Mouse (Mus musculus) T-cell, adult 2 months (primary cell): ENCODE data around the gene Slc38a6.
A peak's percentile ranks its signal among the peaks of the same experiment; 100 is the strongest.

Experiments
- DNase-seq: peaks from one replicate; pipeline ENCODE4 v3.0.0; 2022; ENCODE audit warnings: low spot score

Slc38a6 gene

GRCm38 (mm10) chr12:73357311-73357710 is 70.7 kb downstream of the Slc38a6 start:
- DNase-seq = no peak

GRCm38 (mm10) chr12:73357736-73358135 is 71.2 kb downstream of the Slc38a6 start:
- no peak for DNase-seq

- no peak for DNase-seq
Observed at GRCm38 (mm10) chr12:73358640-73359039, 72.1 kb downstream of the Slc38a6 start.

GRCm38 (mm10) chr12:73359520-73359919 is 72.9 kb downstream of the Slc38a6 start:
- DNase-seq = no peak

DNA sequence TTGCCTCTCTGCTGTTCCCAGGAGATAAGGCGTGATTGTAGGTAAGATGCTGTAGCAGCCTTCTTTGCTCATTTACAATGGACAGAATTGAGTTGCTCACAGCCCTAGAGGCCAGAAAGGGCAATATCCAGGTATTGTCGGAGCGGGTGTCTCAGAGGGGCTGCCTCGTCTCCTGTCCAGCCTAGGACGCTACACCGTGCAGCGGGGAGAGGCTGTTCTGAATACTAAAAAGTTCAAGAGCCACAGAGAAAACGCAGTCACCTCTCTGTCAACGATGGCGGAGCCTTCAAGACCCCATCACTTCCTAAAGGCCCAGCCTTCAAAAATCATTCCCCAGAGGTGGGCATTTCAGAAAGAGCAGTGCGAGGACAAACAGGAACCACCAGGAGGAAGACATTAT is 74.6 kb downstream of the Slc38a6 start:
- no peak for DNase-seq

DNA sequence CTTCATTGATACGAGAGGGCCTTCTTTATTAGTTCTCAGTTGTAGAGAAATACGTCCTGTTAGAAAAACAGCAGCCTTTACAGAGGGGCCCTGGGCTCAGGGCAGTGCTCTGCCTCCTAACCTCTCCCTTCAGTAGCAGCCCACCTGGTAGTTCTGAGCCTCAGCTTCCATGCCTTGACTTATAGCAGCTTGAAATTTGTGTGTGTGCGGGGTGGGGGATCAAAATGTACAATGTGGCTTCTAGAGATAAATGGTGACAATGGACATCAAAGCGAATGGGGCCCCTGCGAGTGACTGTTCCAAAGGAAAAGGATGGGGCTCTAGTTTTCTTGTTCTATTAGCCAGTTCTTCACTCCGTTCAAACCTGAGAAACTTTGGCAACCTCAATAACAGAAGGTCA is 76.8 kb downstream of the Slc38a6 start:
- no peak for DNase-seq

- DNase-seq = no peak
Observed at GRCm38 (mm10) chr12:73363956-73364355, 77.4 kb downstream of the Slc38a6 start.

DNA sequence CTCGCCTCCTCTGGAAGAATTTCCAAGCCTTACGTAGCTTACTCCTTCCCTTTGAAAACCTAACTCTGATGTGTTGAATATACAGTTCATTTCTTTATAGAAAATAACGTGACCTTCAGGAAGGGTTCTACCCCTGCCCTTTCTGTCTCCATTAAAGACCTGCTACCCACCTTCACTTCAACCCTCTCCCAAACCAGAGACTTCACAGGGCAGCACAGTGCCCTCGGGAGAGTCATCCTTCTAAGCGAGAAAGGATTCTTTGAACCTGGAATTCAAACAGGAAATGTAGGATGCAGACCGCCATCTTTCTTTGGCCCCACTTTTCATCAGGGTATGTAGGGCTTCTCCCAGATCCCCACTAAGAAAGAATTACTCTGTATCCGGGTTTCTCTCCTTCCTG is 80.0 kb downstream of the Slc38a6 start:
- DNase-seq = no peak

DNA sequence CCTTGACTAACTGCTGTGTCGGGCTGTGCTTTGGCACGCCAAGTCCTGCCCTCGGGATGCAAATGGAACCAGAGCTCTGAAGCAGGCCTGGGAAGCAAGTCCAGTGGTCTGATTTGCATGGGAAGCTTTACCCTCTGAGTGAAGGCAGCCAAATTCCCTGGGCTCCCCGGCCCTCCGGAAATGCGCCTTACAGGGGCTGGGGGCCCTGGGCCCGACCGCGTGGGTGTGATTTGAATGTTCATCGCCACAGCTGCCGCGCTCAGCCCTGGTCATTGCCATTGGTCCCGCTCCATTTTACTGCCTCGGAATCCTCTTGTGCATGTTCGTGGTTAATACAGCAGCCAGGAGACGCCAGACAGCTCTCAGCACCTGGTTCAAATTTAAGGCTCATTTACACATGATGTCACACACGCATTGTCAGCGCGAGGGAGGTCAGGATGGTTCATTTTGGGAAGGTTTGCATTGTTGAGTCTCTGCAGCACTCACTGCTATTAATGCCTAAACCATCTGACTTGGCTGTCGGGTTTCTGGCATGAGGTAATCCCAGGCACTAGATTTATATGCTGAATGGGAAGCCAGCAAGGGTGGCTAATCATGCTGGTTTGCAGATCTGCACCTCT is 81.0 kb downstream of the Slc38a6 start:
- no peak for DNase-seq

DNA sequence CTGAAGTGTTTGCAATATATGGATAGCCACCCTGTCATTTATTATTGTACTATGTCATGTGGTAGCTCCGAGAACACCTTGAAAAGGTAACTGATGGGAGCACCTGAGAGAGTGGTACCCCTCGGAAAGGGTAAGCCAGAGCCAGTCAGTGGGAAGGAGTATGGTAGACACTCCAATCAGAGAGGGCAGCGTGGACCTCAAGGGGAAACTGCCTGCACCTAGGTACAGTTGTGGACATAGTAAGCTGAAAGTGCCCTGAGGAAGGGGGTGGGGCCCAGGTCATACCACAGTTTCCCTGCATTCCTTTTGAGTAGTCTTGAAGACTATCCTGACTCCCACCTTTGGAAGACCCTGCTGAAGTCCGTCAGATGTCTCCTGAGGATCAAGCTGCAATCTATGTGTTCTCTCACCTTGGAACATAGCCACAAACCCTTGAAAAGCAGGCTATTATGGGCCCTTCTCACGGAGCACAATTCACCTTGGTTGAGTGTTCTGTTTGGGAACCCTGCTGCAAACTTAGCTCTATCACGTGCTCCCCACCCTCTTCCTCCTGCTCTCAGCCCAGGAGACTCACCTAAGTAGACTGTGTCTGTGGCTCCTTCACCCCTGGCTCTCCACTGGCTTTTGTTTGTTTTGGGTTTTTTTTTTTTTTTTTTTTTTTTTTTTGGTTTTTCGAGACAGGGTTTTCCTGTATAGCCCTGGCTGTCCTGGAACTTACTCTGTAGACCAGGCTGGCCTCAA is 82.5 kb downstream of the Slc38a6 start:
- DNase-seq = no peak

DNA sequence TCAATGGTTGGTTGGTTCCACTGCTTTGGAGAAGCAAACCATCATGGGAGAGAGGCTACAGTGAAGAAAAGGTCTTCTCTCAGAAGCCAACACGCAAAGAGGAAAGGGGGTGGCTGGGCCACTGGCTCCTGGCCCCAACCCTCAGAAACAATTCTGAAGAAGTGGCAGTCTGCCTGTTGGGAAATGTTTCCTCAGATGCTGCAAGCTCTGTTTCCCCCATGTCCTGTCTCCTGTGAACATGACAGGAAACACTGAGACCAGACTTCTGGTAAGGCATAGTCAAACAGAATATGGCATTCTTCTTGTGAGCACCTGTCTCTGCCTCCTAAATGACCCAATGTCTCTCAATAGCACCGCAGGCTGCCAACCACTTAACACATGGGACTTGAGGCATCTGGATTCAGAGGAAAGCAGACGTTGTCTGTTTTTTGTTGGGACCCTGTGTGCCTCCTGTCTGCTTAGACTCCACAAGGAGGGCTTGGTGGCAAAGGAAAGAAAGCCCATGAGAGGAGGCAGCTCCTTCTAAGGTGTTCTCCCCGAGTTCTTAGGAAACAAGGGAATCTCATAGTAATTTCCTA is 83.9 kb downstream of the Slc38a6 start:
- no peak for DNase-seq

DNA sequence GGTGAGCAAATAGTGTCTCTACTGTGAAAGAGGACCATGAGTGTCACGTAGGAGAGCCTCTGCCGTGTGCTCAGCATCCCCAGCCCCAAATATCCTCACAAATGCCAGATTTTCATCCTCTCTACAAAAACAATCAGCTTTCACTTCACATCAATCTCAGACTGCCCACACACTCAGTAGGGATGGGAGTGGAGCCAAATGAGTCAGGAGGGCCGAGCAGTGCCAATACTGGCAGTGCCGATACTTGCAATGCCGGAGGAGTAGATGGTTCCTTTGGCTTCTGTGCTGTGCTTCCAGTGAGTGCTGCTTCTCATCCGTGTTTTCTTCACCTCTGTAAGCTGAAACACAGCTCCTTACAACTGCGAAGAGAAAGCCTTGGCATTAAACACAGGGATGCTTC is 84.6 kb downstream of the Slc38a6 start:
- DNase-seq = no peak

- DNase-seq = no peak
Observed at GRCm38 (mm10) chr12:73378026-73378425, 91.4 kb downstream of the Slc38a6 start.

DNA sequence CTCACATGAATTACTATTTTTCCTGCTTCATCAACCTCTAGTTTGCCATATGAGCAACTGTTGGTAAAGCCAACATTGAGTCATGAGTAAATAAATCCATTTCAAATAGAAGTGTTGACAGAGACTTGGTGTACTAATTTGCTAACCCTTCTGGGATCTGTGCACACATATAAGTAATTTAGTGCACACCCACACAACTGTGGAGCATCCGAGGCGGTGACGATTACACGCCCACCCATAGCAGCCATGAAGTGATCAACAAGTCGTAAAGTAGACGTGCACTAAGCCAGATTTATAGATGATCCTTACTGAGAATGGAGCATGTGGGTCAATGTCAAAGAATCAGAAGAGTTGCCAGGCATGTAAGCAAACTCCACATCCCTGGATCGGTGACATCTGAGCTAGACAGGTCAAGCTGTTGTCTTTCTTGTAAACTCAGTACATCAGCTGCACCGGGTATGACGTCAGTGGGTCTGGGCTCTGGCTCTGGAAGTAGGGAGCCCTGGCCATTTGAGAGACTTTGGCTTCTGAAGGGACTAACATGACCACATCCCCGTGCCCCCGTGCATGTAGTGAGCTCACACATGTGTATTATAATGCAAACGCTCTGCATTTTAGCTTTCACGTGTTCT is 92.3 kb downstream of the Slc38a6 start:
- DNase-seq = no peak

- no peak for DNase-seq
Observed at GRCm38 (mm10) chr12:73380686-73381360, 94.2 kb downstream of the Slc38a6 start.

DNA sequence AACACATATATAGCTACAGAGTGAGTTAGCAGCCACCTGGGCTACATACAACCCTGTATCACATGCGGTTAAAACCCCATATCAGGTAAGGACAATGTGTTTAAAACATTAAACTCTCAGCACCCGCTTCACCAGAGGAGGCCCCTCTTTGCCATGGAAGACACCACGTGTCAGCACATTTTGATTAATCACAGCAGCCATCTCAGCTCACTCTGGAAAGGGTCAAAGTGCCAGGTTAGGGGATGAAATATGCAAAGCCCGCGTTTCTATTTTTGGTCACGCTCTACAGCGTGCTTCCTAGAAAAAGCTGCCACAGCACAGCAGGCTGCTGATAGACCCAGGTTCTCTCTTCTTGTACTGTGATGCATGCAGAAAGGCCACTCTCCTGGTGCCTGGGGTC is 94.9 kb downstream of the Slc38a6 start:
- DNase-seq = no peak

- DNase-seq = peak; percentile 88
Observed at GRCm38 (mm10) chr12:73382290-73383178, 96.0 kb downstream of the Slc38a6 start.

GRCm38 (mm10) chr12:73383179-73383510 is 96.6 kb downstream of the Slc38a6 start:
- no peak for DNase-seq

- peak; percentile 40 for DNase-seq
Observed at GRCm38 (mm10) chr12:73383861-73384260, 97.3 kb downstream of the Slc38a6 start.

DNA sequence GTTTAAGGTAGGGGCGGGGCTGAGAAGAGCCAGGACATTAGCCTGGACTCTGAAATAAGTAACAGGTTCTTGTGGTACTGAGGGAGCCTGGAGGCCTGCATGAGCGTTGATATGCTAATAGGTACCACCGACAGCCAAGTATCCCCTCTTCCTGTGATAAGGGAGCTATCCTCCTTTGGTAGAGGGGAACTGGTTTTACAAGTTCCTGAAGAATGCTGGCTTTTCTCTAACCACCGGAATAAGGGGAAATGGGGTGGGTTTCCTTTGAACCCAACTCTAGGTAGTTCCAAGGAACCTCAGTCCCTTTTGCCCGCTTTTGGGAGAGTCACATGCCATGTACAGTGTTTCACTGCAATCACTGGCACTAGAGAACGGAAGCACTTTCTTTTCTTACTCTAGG is 98.2 kb downstream of the Slc38a6 start:
- no peak for DNase-seq

DNA sequence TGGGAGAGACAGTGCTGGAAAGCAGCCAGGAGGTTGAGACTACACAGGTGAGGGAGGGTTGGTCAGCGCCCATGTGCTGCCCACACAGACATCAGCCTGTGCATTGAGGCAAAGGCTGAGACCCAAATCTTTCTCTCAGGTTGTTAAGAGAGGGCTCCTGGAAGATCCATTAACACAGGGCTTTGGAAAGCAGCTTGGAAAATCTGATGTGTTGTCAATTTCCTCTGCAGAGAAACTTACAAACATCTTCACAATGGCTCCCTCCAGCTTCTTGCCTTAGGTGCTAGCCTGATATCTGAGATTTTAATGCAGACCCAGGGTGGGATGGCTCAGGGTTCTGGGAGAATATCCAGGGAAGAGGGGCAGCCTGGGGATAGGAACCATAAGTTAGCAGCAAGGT is 105.9 kb downstream of the Slc38a6 start:
- DNase-seq = no peak

GRCm38 (mm10) chr12:73393018-73393417 is 106.4 kb downstream of the Slc38a6 start:
- DNase-seq = no peak
